Mouse (Mus musculus) lung, postnatal 0 days (tissue): ENCODE measurements around the gene Nxpe4. TPM values are rescaled to one million over a fixed set of nuclear protein-coding genes. Genes with fewer than 3 reads are reported as not detected.

Experiments
- ATAC-seq: fragments of 200-750 bp; cut with Nextera tagmentation; 2 replicates; pipeline ENCODE4 v1.8.0; 2017; ENCODE audit warnings: moderate library complexity
- DNase-seq: peaks from one replicate; pipeline ENCODE4 v3.0.0-alpha.2; 2016; ENCODE audit warnings: low spot score
- H3K27ac ChIP-seq: fragments of 300-500 bp; sonication (generic); 2 replicates; pipeline ENCODE4 v1.5.1; 2014; ENCODE audit warnings: antibody characterized with exemption, mild to moderate bottlenecking, low read length, mixed read lengths
- H3K27me3 ChIP-seq: fragments of 300-500 bp; sonication (generic); replicated peaks from 2 replicates; pipeline ENCODE4 v1.6.1; 2014; ENCODE audit warnings: low read length, mixed read lengths; ENCODE audit not compliant: insufficient read depth
- H3K36me3 ChIP-seq: fragments of 300-500 bp; sonication (generic); 2 replicates; pipeline ENCODE4 v1.6.1; 2014; ENCODE audit warnings: low read length, mixed read lengths; ENCODE audit not compliant: insufficient read depth
- H3K4me1 ChIP-seq: fragments of 300-500 bp; sonication (generic); 2 replicates; pipeline ENCODE4 v1.6.1; 2014; ENCODE audit warnings: antibody characterized with exemption, low read depth, low read length, mixed read lengths; ENCODE audit not compliant: insufficient read depth
- H3K4me2 ChIP-seq: fragments of 300-500 bp; sonication (generic); replicated peaks from 2 replicates; pipeline ENCODE4 v1.6.1; 2014; ENCODE audit warnings: low read depth, mild to moderate bottlenecking, low read length, moderate library complexity, mixed read lengths
- H3K4me3 ChIP-seq: fragments of 300-500 bp; sonication (generic); 2 replicates; pipeline ENCODE4 v1.5.1; 2014; ENCODE audit warnings: low read depth, low read length
- H3K9ac ChIP-seq: fragments of 300-500 bp; sonication (generic); replicated peaks from 2 replicates; pipeline ENCODE4 v1.6.1; 2014; ENCODE audit warnings: low read depth, mild to moderate bottlenecking
- H3K9me3 ChIP-seq: fragments of 300-500 bp; sonication (generic); 2 replicates; pipeline ENCODE4 v1.6.1; 2016; ENCODE audit warnings: low read length, mixed read lengths
- CTCF ChIP-seq: IDR thresholded peaks from 2 replicates; pipeline ENCODE4 v1.5.1; 2016; ENCODE audit warnings: antibody characterized with exemption, mild to moderate bottlenecking
- EP300 ChIP-seq: IDR thresholded peaks from 2 replicates; pipeline ENCODE4 v1.6.1; 2016; ENCODE audit warnings: antibody characterized with exemption, mild to moderate bottlenecking, control low read depth
- WGBS: fragments of 180-500 bp; shearing (Covaris S2); extraction: QIAGEN DNeasy Blood & Tissue Kit; methylation state at CpG from one replicate; pipeline ENCODE4 v1.1.7; 2014; 5-methylcytosine and 5-hydroxymethylcytosine counted together
- polyA plus RNA-seq: library from polyadenylated mRNA; unstranded; fragments of >200 nt; fragmentation: Nextera tagmentation; extraction: Ambion mirVana; gene quantifications from 2 replicates; pipeline ENCODE4 v1.2.1, GENCODE M21; 2015

Gene Nxpe4
- polyA plus RNA-seq, 1 experiment from 2014 or later, result 8.6 TPM

DNA sequence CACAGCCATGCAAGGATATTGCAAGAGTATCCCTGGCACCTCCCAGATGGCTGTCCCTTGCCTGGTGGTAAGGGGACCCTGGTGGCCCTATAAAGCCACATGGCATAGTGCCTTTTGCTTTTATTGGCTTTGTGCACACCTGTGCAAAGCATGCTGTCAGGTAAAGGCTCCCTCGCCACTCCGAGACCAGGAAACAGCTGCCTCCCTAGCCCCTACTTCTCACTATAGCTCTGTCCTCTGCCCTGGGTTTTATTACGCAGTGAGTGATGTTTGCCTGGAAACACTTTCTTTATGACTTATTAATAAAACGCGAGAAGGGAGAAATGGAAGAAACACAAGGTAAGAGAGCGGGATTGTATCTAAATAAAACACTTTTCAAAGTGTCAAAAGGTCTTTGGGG lies 49.1 kb downstream of the Nxpe4 start:
- ATAC-seq (no peak), DNase-seq (no peak)
- H3K4me3 ChIP-seq, result no peak overlapping the region
- no peaks in the 10 kb centered on the region for H3K9me3 ChIP-seq
- H3K9ac ChIP-seq, result no peak overlapping the region
- WGBS, result 84% methylated on average over 6 of the region's 6 CpGs
- TF ChIP-seq CTCF, result no peak
- no peak for TF ChIP-seq EP300
- H3K36me3 ChIP-seq, result no peaks in the 10 kb centered on the region
- H3K4me2 ChIP-seq, result no peak overlapping the region
- no peaks in the 10 kb centered on the region for H3K4me1 ChIP-seq
- no peaks in the 10 kb centered on the region for H3K27me3 ChIP-seq
- no peak overlapping the region for H3K27ac ChIP-seq

DNA sequence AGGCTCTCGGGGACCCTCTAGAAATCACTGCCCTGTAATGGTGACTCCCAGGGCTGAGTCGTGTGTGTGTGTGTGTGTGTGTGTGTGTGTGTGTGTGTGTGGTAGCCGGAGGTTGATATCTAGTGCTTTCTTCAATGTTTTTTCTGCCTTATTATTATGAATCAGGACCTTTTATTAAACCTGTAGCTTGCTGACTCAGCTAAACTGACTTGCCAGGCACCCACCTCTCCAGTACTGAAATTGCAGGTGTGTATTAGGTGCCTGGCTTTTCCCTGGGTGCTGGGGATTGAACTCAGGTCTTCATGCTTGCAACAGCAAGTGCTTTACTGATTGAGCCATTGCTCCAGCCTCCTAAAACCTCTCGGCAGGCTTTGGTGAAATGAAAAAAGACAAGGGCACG lies 50.1 kb downstream of the Nxpe4 start:
- Histone ChIP-seq H3K27me3 (no peaks in the 10 kb centered on the region), H3K9ac (no peak overlapping the region), H3K4me2 (no peak overlapping the region), H3K9me3 (no peaks in the 10 kb centered on the region), H3K36me3 (no peaks in the 10 kb centered on the region), H3K4me1 (no peaks in the 10 kb centered on the region), H3K27ac (no peak overlapping the region), H3K4me3 (no peak overlapping the region)
- TF ChIP-seq CTCF, result no peak
- TF ChIP-seq EP300, result no peak
- no peak for ATAC-seq
- no peak for DNase-seq
- 91% methylated on average over 5 of the region's 5 CpGs for WGBS

DNA sequence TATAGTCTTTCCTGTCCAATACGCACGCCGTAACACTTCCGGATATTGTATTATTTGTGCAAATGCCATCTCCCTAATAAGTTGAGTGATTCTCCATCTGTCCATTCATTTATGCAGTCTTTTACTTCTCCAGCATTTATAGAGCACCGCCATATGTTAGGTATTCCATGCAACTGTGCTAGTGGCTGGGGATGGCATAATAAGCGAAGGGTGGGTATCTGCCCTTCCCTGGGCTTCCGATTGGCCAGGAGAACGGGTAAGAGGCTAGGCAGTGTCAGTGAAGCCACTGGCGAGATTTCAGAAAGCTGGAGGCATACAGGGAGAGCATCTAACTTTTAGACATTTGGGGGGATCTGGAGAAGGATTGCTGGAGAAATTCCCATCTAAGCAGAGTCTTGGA lies 52.9 kb downstream of the Nxpe4 start:
- Histone ChIP-seq H3K36me3 (no peaks in the 10 kb centered on the region), H3K27ac (no peak overlapping the region), H3K4me2 (no peak overlapping the region), H3K27me3 (no peaks in the 10 kb centered on the region), H3K4me3 (no peak overlapping the region), H3K9ac (no peak overlapping the region), H3K4me1 (no peaks in the 10 kb centered on the region), H3K9me3 (no peaks in the 10 kb centered on the region)
- WGBS, result 81% methylated on average over 9 of the region's 9 CpGs
- TF ChIP-seq EP300 (no peak), CTCF (no peak)
- DNase-seq (no peak), ATAC-seq (no peak)

DNA sequence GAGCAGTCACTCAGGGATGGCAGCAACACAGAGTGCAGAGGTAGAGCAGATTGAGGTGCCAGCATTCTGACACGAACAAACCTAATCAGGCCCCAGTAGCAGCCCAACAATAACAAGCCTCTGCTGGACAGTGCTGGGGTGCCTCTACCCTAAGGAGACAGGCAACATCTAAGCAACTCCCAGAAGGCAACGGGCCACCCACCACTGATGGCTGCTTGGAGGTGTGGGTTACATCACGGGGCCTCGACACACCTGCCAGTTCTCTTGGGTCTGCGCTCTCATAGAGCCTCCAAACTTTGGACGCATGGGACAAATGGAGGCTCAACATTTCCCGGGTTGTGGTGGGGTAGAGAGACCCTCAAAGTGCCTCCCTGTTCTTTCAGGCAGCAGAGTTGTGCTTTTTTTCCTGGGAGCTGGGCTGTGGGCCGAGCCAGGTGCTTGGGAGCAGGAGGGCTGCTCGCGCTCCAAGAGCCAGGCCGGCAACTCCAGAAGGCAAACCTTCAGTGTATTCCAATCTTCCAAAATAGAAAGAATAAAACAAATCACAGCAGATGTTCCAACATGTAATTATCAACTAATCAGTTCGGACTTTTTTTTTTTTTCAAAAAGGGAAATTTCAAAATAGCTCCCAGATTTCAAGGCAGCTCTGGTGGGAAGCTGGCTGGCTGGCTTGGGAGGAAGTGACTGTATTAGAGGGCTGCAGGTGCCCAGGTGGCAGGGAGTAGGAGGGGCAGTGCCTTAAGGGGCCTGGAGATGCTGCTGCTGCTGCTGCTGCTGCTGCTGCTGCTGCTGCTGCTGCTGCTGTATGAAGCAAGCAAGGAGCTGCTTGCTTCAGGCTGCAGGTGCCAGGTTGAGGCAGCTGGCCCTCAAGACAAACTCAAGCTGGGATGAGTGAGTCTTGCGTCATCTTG lies 54.5 kb downstream of the Nxpe4 start:
- 67% methylated on average over 13 of the region's 13 CpGs for WGBS

DNA sequence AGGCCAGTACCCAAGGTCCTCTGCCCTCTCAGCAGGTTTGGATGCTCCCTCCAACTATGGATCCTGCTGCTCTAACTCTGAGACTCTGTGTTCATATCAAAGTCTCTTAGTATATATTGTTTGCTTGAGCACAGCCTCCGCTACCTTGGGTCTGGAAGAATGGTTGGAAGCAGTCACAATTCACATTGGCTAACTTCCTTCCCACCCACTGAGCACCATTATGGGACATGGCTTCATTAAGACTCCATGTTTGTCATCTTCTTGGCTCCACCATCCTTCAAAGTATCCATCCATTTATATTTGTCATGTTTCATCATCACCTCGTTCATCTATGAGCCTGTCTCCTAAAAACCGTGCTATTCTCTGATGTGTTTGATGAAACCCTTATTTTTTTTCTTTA lies 68.9 kb downstream of the Nxpe4 start:
- H3K9me3 ChIP-seq, result no peaks in the 10 kb centered on the region
- H3K4me1 ChIP-seq, result no peaks in the 10 kb centered on the region
- WGBS, result 67% methylated on average over 3 of the region's 3 CpGs
- no peak for TF ChIP-seq EP300
- TF ChIP-seq CTCF, result no peak
- no peak overlapping the region for H3K4me2 ChIP-seq
- H3K27me3 ChIP-seq, result no peaks in the 10 kb centered on the region
- H3K27ac ChIP-seq, result no peak overlapping the region
- DNase-seq (no peak), ATAC-seq (no peak)
- no peak overlapping the region for H3K4me3 ChIP-seq
- no peak overlapping the region for H3K9ac ChIP-seq
- H3K36me3 ChIP-seq, result no peaks in the 10 kb centered on the region

More for the DNA sequence above, 54.5 kb downstream of the Nxpe4 start:
- H3K27ac ChIP-seq, result no peak overlapping the region
- no peaks in the 10 kb centered on the region for H3K4me1 ChIP-seq
- TF ChIP-seq CTCF, result no peak
- no peak for TF ChIP-seq EP300
- H3K27me3 ChIP-seq, result no peaks in the 10 kb centered on the region
- H3K4me2 ChIP-seq, result no peak overlapping the region
- ATAC-seq (no peak), DNase-seq (no peak)
- no peak overlapping the region for H3K4me3 ChIP-seq
- no peaks in the 10 kb centered on the region for H3K9me3 ChIP-seq
- no peaks in the 10 kb centered on the region for H3K36me3 ChIP-seq
- H3K9ac ChIP-seq, result no peak overlapping the region

DNA sequence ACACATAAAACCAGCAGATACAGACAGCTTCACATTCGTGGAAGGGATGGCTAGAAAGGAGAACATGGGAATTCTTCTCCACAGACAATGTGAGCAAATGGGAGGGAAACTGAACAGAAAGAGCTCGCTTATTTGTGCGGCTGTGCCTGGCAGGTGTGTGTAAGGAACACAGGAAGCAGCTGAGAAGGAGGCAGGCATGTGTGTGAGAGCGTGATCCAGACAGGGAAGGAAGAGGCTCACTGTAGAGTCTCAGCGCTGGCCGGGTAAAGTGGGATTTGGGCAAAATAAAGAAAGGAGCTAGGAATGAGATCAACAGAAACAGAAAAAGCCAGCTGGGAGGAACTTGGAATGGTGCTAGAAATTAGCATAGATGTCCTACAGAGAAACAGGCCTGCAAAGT lies 74.6 kb downstream of the Nxpe4 start:
- 57% methylated on average over 6 of the region's 6 CpGs for WGBS
- no peaks in the 10 kb centered on the region for H3K27me3 ChIP-seq
- no peak overlapping the region for H3K27ac ChIP-seq
- ATAC-seq (no peak), DNase-seq (no peak)
- H3K9ac ChIP-seq, result no peak overlapping the region
- no peaks in the 10 kb centered on the region for H3K4me1 ChIP-seq
- TF ChIP-seq CTCF (no peak), EP300 (no peak)
- no peaks in the 10 kb centered on the region for H3K9me3 ChIP-seq
- H3K4me3 ChIP-seq, result no peak overlapping the region
- H3K4me2 ChIP-seq, result no peak overlapping the region
- H3K36me3 ChIP-seq, result no peaks in the 10 kb centered on the region
